Mouse (Mus musculus): ENCODE data around the gene Plekhm3. TPM values are rescaled to one million over a fixed set of nuclear protein-coding genes. Genes with fewer than 3 reads are reported as not detected.

Plekhm3 gene
- polyA plus RNA-seq, 1 experiment = 10.5 TPM

DNA sequence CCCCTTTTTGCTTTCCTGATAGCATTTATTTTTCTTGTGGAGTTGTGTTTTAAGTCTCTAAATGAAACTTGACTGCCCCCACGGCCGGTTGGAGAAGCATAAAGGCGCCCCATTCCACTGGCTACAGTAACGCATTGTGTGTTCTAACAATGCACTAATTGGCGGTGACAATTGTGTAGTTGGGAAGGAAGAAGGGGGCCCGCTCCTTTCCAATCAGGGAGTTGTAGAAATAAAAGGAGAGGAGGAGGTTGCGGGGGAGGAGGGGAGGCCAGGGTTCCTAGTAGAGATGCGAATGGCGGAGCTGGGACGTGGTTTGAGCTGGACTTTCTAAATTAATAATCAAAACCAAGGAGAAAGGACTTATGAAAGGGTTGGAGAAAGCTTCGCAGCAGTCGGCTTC is 176.8 kb downstream of the Plekhm3 start:
- TF ChIP-seq POLR2A (IDR thresholded peaks at IDR 0.05; ENCODE audit: borderline replicate concordance, extremely low read depth, low read depth, low read length) (no peak), CTCF (IDR thresholded peaks at IDR 0.05; ENCODE audit: insufficient read depth, low read length) (no peak)
- Histone ChIP-seq H3K4me1 (ENCODE audit: control insufficient read depth, insufficient read depth, low read length) (no peaks in the 10 kb centered on the region), H3K4me3 (replicated peaks; ENCODE audit: extremely low read depth, low read depth, low read length) (no peak overlapping the region)
- WGBS = 85% methylated on average over 12 of the region's 12 CpGs
- no peak for DNase-seq

DNA sequence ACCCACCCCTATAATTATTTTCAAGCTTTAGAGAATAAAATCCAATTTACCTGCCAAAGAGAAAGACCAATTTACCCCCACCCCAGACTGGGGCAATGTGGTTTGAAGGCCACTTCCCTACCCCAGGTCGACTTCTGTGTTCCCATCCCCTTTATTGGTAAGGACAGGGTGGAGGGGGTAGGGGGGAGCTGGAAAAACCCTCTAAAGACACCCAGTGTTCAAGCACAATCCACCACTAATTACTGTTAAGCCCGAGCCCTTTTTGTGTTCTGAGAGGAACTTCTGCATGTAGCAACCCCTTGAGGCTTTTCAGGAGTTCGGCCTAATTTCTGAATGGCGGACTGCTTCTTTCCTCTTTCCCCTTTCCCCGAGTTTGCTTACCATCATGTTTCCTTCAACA is 177.2 kb downstream of the Plekhm3 start:
- TF ChIP-seq CTCF (IDR thresholded peaks at IDR 0.05; ENCODE audit: insufficient read depth, low read length) (no peak), POLR2A (IDR thresholded peaks at IDR 0.05; ENCODE audit: borderline replicate concordance, extremely low read depth, low read depth, low read length) (no peak)
- H3K4me3 ChIP-seq (replicated peaks; ENCODE audit: extremely low read depth, low read depth, low read length) = no peak overlapping the region
- no peak for DNase-seq
- no peaks in the 10 kb centered on the region for H3K4me1 ChIP-seq (ENCODE audit: control insufficient read depth, insufficient read depth, low read length)
- 76% methylated on average over 5 of the region's 5 CpGs for WGBS

DNA sequence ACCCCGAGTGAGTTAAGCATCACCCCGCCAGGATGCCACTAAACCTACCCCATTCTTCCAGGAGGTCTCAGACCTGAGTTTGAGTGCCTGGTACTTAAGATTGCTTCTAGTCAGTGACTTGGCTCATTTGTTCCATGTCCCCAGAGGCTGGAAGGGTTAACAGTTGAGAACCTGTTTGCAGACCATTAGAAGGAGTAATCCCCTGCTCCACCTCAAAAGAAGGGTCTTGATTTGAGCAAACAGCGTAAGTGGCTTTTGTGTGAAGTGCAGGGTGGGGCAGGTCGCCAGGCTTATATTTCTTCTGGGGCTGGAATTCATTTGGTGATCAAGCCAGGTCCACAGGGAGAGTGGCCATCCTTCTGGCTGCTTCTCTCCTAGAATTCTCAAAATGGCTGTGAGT is 183.3 kb downstream of the Plekhm3 start:
- DNase-seq = no peak
- Histone ChIP-seq H3K4me1 (ENCODE audit: control insufficient read depth, insufficient read depth, low read length) (no peaks in the 10 kb centered on the region), H3K4me3 (replicated peaks; ENCODE audit: extremely low read depth, low read depth, low read length) (no peak overlapping the region)
- TF ChIP-seq CTCF (IDR thresholded peaks at IDR 0.05; ENCODE audit: insufficient read depth, low read length) (no peak), POLR2A (IDR thresholded peaks at IDR 0.05; ENCODE audit: borderline replicate concordance, extremely low read depth, low read depth, low read length) (no peak)
- 67% methylated on average over 4 of the region's 4 CpGs for WGBS

DNA sequence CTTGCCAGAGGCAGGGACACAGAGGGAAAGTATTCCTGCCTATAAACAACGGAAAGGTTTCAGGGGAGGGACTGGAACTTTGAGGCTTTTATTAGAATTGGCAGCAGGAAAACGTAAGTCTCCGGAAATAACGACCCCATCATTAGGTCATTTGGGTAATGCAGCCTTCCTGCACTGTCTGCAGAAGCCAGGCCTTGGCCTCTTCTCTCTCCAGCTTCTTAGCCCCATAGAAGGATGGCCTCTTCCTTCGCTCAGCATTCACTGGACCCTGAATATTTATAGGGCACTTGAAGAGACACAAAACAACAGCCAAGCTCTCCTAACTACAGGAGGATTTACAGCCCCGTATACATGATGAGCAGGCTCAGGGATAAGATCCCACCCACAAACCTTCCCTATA is 186.5 kb downstream of the Plekhm3 start:
- Histone ChIP-seq H3K4me3 (replicated peaks; ENCODE audit: extremely low read depth, low read depth, low read length) (no peak overlapping the region), H3K4me1 (ENCODE audit: control insufficient read depth, insufficient read depth, low read length) (no peaks in the 10 kb centered on the region)
- WGBS = 29% methylated on average over 6 of the region's 6 CpGs
- no peak for TF ChIP-seq CTCF (IDR thresholded peaks at IDR 0.05; ENCODE audit: insufficient read depth, low read length)
- TF ChIP-seq POLR2A (IDR thresholded peaks at IDR 0.05; ENCODE audit: borderline replicate concordance, extremely low read depth, low read depth, low read length) = no peak
- DNase-seq = no peak

DNA sequence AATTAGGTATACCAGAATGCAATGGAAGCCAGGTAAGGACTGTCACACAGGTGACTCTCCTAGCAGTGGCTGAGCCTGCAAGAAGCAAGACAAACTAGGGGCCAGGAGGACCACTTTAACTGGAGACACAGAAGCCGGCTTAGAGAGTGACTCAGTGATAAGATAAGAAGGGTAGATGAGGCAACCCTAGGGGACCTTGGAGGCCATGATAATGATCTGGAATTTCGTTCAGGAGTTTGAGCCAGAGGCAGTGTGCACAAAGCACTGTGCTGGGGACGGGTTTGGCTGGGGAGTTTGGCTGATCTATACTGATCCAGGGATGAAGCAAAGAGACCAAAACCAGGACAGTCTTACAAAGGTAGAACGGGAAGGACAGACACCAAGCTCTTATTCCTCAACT is 195.0 kb downstream of the Plekhm3 start:
- 65% methylated on average over 4 of the region's 4 CpGs for WGBS
- no peak for DNase-seq
- Histone ChIP-seq H3K4me1 (ENCODE audit: control insufficient read depth, insufficient read depth, low read length) (peaks cover 4% of the 10 kb centered on the region; the same call in 1 of the 2 replicates), H3K4me3 (replicated peaks; ENCODE audit: extremely low read depth, low read depth, low read length) (no peak overlapping the region)
- no peak for TF ChIP-seq POLR2A (IDR thresholded peaks at IDR 0.05; ENCODE audit: borderline replicate concordance, extremely low read depth, low read depth, low read length)
- TF ChIP-seq CTCF (IDR thresholded peaks at IDR 0.05; ENCODE audit: insufficient read depth, low read length) = no peak

DNA sequence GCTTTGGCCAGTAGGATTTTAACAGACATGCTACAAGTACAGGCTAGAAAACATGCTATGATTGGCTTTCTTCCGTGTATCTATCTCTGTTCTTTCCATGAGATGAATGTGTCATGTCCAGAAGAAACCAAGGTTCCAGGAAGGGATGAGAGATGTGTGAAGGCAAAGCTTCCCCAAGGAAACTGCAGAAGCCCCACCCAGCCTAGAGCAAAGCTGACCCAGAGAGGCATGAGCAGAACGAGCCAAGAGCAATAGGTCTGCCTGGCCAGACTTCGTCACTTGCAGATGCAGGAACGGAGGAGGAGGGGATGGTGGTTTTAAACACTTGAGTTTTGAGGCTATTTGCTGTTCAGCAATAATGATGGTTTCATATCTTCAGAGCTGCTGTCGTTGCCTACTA is 198.9 kb downstream of the Plekhm3 start:
- Histone ChIP-seq H3K4me1 (ENCODE audit: control insufficient read depth, insufficient read depth, low read length) (peaks cover 7% of the 10 kb centered on the region), H3K4me3 (replicated peaks; ENCODE audit: extremely low read depth, low read depth, low read length) (no peak overlapping the region)
- 55% methylated on average over 5 of the region's 5 CpGs for WGBS
- DNase-seq = no peak
- TF ChIP-seq POLR2A (IDR thresholded peaks at IDR 0.05; ENCODE audit: borderline replicate concordance, extremely low read depth, low read depth, low read length) = no peak
- TF ChIP-seq CTCF (IDR thresholded peaks at IDR 0.05; ENCODE audit: insufficient read depth, low read length) = no peak

DNA sequence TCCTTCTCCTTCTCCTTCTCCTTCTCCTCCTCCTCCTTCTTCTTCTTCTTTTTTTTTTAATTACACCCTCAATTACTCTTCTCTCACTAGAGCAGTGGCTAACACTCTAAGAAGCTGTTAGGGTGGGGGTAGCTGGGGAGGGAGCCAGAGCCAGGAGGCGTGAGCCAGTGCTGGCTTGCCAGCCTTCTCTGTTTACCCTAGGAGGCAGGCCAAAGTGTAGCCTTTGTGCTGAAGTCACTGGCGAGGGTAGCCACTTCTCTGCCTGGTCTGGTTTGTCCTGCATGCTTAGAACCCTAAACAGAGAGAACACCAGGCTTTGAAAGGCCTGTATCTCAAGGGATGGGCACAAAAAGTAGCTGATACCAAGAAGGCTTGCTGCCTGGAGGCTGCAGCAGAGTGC is 199.4 kb downstream of the Plekhm3 start:
- TF ChIP-seq POLR2A (IDR thresholded peaks at IDR 0.05; ENCODE audit: borderline replicate concordance, extremely low read depth, low read depth, low read length) (no peak), CTCF (IDR thresholded peaks at IDR 0.05; ENCODE audit: insufficient read depth, low read length) (no peak)
- peak; percentile 46 for DNase-seq

DNA sequence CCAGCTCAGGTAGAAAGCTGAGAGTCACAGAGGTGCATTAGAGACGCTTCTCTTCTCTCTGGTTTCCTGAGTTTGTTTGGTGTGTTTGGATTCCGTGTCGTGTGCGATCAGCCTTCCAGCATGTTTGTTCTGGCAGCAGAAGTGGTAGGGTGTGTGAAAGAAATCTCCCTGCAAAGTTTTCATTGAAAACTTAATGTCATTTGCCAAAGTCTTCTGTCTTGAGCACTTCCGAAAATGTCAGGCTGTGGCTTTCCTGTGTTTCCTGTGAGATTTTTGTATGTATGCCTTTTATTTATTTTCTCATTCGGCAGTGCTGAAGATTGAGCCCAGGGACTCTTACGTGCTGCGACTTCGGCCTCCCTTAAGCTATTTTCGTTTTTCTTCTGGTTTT is 200.0 kb downstream of the Plekhm3 start:
- peak; percentile 19 for DNase-seq
- TF ChIP-seq CTCF (IDR thresholded peaks at IDR 0.05; ENCODE audit: insufficient read depth, low read length) (no peak), POLR2A (IDR thresholded peaks at IDR 0.05; ENCODE audit: borderline replicate concordance, extremely low read depth, low read depth, low read length) (no peak)
- WGBS = 12% methylated on average over 10 of the region's 10 CpGs
- H3K4me3 ChIP-seq (replicated peaks; ENCODE audit: extremely low read depth, low read depth, low read length) = no peak overlapping the region
- H3K4me1 ChIP-seq (ENCODE audit: control insufficient read depth, insufficient read depth, low read length) = peaks cover 7% of the 10 kb centered on the region

More for the DNA sequence above, 199.4 kb downstream of the Plekhm3 start:
- WGBS = 18% methylated on average over 2 of the region's 2 CpGs
- Histone ChIP-seq H3K4me1 (ENCODE audit: control insufficient read depth, insufficient read depth, low read length) (peaks cover 7% of the 10 kb centered on the region), H3K4me3 (replicated peaks; ENCODE audit: extremely low read depth, low read depth, low read length) (no peak overlapping the region)

DNA sequence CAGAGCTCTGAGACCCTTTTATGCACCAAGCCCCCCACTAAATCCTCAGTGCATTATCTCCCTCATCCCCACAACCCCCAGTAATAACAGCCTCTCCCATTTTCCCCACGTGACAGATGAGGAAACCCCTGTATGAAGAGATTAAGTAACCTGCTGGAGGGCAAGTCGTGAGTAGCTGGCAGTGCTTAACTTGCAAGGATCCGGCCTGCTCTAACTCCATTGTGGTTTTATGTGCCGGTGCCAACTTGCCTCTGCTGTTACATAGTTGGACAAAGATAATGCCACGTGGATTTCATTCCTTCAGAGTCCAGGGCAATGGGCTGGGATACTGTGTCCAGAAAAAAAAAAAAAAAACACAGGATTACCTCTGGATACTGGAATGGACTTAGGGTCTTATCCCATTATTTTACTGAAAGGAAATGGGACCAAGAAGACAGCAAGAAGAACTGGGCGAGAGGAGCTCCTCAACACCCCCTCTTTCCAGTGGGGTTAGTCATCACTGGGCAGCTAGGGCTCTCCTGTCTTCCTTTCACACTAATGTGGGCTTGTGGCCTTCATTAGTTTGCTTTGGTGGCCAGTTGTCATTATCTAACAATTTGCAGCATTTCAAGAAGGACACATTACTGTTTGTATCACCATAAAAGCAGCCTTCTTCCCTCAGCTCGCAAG is 200.5 kb downstream of the Plekhm3 start:
- peak; percentile 18 for DNase-seq
- no peak for TF ChIP-seq CTCF (IDR thresholded peaks at IDR 0.05; ENCODE audit: insufficient read depth, low read length)
- no peak for TF ChIP-seq POLR2A (IDR thresholded peaks at IDR 0.05; ENCODE audit: borderline replicate concordance, extremely low read depth, low read depth, low read length)
- WGBS = 42% methylated on average over 7 of the region's 7 CpGs
- Histone ChIP-seq H3K4me3 (replicated peaks; ENCODE audit: extremely low read depth, low read depth, low read length) (no peak overlapping the region), H3K4me1 (ENCODE audit: control insufficient read depth, insufficient read depth, low read length) (peaks cover 7% of the 10 kb centered on the region)

DNA sequence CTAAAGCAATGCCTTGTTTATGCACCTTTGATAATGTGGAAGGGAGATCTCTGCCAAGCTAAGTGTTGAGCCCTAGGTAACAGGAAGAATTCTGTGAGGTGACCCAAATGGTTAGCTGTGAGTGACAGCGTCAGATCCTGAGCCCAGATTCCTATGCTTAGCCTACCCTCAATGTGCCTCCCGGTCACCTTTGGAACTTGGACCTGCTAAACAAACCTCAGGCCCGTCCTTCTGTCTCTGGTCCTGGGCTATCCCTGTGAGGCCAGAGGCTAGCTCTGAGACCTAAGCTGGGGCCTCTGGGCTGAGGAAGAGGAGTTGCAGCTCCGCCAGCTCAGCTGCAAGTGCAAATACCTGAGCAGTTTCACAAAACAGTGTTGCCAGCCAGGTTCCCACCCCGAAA is 202.0 kb downstream of the Plekhm3 start:
- Histone ChIP-seq H3K4me1 (ENCODE audit: control insufficient read depth, insufficient read depth, low read length) (peaks cover 7% of the 10 kb centered on the region), H3K4me3 (replicated peaks; ENCODE audit: extremely low read depth, low read depth, low read length) (no peak overlapping the region)
- whole genome bisulfite sequencing = 93% methylated on average over 5 of the region's 5 CpGs
- TF ChIP-seq CTCF (IDR thresholded peaks at IDR 0.05; ENCODE audit: insufficient read depth, low read length) (no peak), POLR2A (IDR thresholded peaks at IDR 0.05; ENCODE audit: borderline replicate concordance, extremely low read depth, low read depth, low read length) (no peak)
- no peak for DNase-seq

All from lung, adult 2 months (tissue).